8 mouse cellular contexts compared by ENCODE assay signal in genomic region chr19:47730691-47731070, GRCm38 (mm10). TPM values are rescaled to one million over a fixed set of nuclear protein-coding genes. Genes with fewer than 3 reads are reported as not detected.
DNase-seq lines count a peak whose midpoint lies in the region; ATAC-seq and TF ChIP-seq lines count a peak whose summit lies in the region.

No protein-coding gene starts in this region.

- H3K36me3 ChIP-seq in intestine, embryonic 16.5 days (ENCODE audit: control insufficient read depth, insufficient read depth, low read length): peaks cover 11% of the 10 kb centered on the region; the same call in 1 of the 2 replicates
- peaks cover 31% of the 10 kb centered on the region for H3K36me3 ChIP-seq in limb, embryonic 14.5 days (ENCODE audit: control insufficient read depth, insufficient read depth, low read length)
- H3K36me3 ChIP-seq in midbrain, embryonic 15.5 days (replicated peaks): peaks cover 25% of the 10 kb centered on the region
- peaks cover 19% of the 10 kb centered on the region for H3K36me3 ChIP-seq in spleen, adult 2 months (ENCODE audit: control insufficient read depth, insufficient read depth, low read length)

- H3K27ac ChIP-seq in intestine, embryonic 16.5 days (ENCODE audit: low read length): peak overlapping the region; percentile 98
- peak overlapping the region; percentile 98 for H3K27ac ChIP-seq in limb, embryonic 14.5 days (replicated peaks; ENCODE audit: low read depth, low read length)
- peak overlapping the region; percentile 95 for H3K27ac ChIP-seq in midbrain, embryonic 15.5 days
- H3K27ac ChIP-seq in spleen, adult 2 months (ENCODE audit: insufficient read depth, low read length): peak overlapping the region; percentile 94

- no peak for TF ChIP-seq POLR2A in limb, embryonic 14.5 days (IDR thresholded peaks at IDR 0.05; ENCODE audit: borderline replicate concordance, extremely low read depth, insufficient read depth, insufficient read length)
- TF ChIP-seq POLR2A in spleen, adult 2 months (IDR thresholded peaks at IDR 0.05; ENCODE audit: low read depth, low read length): no peak

- 0% methylated on average over 12 of the region's 12 CpGs for WGBS in intestine, embryonic 16.5 days
- WGBS in limb, embryonic 14.5 days: under 1% methylated on average over 12 of the region's 12 CpGs
- under 1% methylated on average over 12 of the region's 12 CpGs for WGBS in midbrain, embryonic 15.5 days
- 0% methylated on average over 12 of the region's 12 CpGs for WGBS in spleen, adult 2 months

- ATAC-seq in intestine, embryonic 16.5 days: peak; percentile 81
- peak; percentile 68 for ATAC-seq in limb, embryonic 14.5 days (ENCODE audit: low FRiP score, low read depth)
- peak; percentile 59 for ATAC-seq in midbrain, embryonic 15.5 days (replicated peaks)

- DNase-seq in urinary bladder, postnatal 14 days (ENCODE audit: low spot score): peak; percentile 75
- DNase-seq in urinary bladder, postnatal 10 days (ENCODE audit: low spot score): no peak
- DNase-seq in embryo, embryonic 11.5 days (ENCODE audit: low read depth, low spot score): peak; percentile 54
- DNase-seq in gastrocnemius, postnatal 4 days (ENCODE audit: low spot score in 2 of 2): peak; percentile 77 to 83
- peak; percentile 94 for DNase-seq in limb, embryonic 14.5 days (ENCODE audit: low spot score)
- peak; percentile 51 to 76 for DNase-seq in spleen, adult 2 months (ENCODE audit: low read depth in 1 of 2, low spot score in 2 of 2)

- peaks cover 6% of the 10 kb centered on the region; the same call in 1 of the 2 replicates for H3K4me1 ChIP-seq in intestine, embryonic 16.5 days (ENCODE audit: control insufficient read depth, insufficient read depth, low read length)
- peaks cover 23% of the 10 kb centered on the region for H3K4me1 ChIP-seq in limb, embryonic 14.5 days (ENCODE audit: control insufficient read depth, insufficient read depth, low read length)
- peaks cover 16% of the 10 kb centered on the region for H3K4me1 ChIP-seq in midbrain, embryonic 15.5 days
- peaks cover 3% of the 10 kb centered on the region; the same call in 1 of the 2 replicates for H3K4me1 ChIP-seq in spleen, adult 2 months (ENCODE audit: control insufficient read depth, insufficient read depth, insufficient read length)

- peak overlapping the region; percentile 89 for H3K4me3 ChIP-seq in intestine, embryonic 16.5 days (ENCODE audit: low read length)
- peak overlapping the region; percentile 76 for H3K4me3 ChIP-seq in limb, embryonic 14.5 days (replicated peaks; ENCODE audit: low read length)
- peak overlapping the region; percentile 79 for H3K4me3 ChIP-seq in midbrain, embryonic 15.5 days
- peak overlapping the region; percentile 70 for H3K4me3 ChIP-seq in spleen, adult 2 months (ENCODE audit: extremely low read depth, insufficient read depth, insufficient read length)

- H3K9me3 ChIP-seq in intestine, embryonic 16.5 days (ENCODE audit: control insufficient read depth, low read length): no peaks in the 10 kb centered on the region
- H3K9me3 ChIP-seq in limb, embryonic 14.5 days (ENCODE audit: control insufficient read depth, low read length): no peaks in the 10 kb centered on the region
- H3K9me3 ChIP-seq in midbrain, embryonic 15.5 days: no peaks in the 10 kb centered on the region

- H3K27me3 ChIP-seq in intestine, embryonic 16.5 days (replicated peaks; ENCODE audit: control insufficient read depth, insufficient read depth, low read length): no peaks in the 10 kb centered on the region
- H3K27me3 ChIP-seq in limb, embryonic 14.5 days (ENCODE audit: control insufficient read depth, insufficient read depth, low read length): no peaks in the 10 kb centered on the region
- H3K27me3 ChIP-seq in midbrain, embryonic 15.5 days (replicated peaks): no peaks in the 10 kb centered on the region
- no peaks in the 10 kb centered on the region for H3K27me3 ChIP-seq in spleen, adult 2 months (ENCODE audit: control insufficient read depth, insufficient read depth, low read length)

- TF ChIP-seq CTCF in spleen, adult 2 months (IDR thresholded peaks at IDR 0.05; ENCODE audit: extremely low read depth, insufficient read depth, insufficient read length, insufficient replicate concordance): no peak

- H3K9ac ChIP-seq in intestine, embryonic 16.5 days (ENCODE audit: low read depth, low read length): peak overlapping the region; percentile 83
- H3K9ac ChIP-seq in limb, embryonic 14.5 days (ENCODE audit: low read depth, low read length, severe bottlenecking): peak overlapping the region; percentile 82
- H3K9ac ChIP-seq in midbrain, embryonic 15.5 days: peak overlapping the region; percentile 77

- H3K4me2 ChIP-seq in intestine, embryonic 16.5 days (ENCODE audit: low read depth, low read length): peak overlapping the region; percentile 77
- peak overlapping the region; percentile 50 for H3K4me2 ChIP-seq in limb, embryonic 14.5 days (replicated peaks; ENCODE audit: low read depth, low read length, severe bottlenecking)
- peak overlapping the region; percentile 91 for H3K4me2 ChIP-seq in midbrain, embryonic 15.5 days

RNA-seq across cellular contexts. Expression of gene Sfr1, which starts 0.8 kb away (rescaled TPM):
- total RNA-seq in gastrocnemius, postnatal 4 days (2021): 100 to 1,000 TPM; 116 to 127 TPM
- polyA plus RNA-seq in intestine, embryonic 16.5 days (2015; fragmentation: Nextera tagmentation; extraction: Ambion mirVana): 187 and 188 TPM in 2 replicates
- polyA plus RNA-seq in limb, embryonic 14.5 days (2012; rRNA removed): 163 and 176 TPM in 2 replicates
- polyA plus RNA-seq in limb, embryonic 14.5 days (2014; fragmentation: Nextera tagmentation; extraction: Ambion mirVana): 306 and 319 TPM in 2 replicates
- polyA plus RNA-seq in midbrain, embryonic 15.5 days (2015; fragmentation: Nextera tagmentation; extraction: Ambion mirVana): 141 and 142 TPM in 2 replicates
- polyA plus RNA-seq in spleen, adult 2 months (2012; rRNA removed): 16.4 and 24.5 TPM in 2 replicates

RNA-seq across cellular contexts. Expression of gene Col17a1, which starts 38.8 kb away (rescaled TPM):
- total RNA-seq in gastrocnemius, postnatal 4 days (2021): 1 to 10 TPM; 1.4 to 2.3 TPM
- polyA plus RNA-seq in intestine, embryonic 16.5 days (2015; fragmentation: Nextera tagmentation; extraction: Ambion mirVana): 0.42 and 0.58 TPM in 2 replicates
- polyA plus RNA-seq in limb, embryonic 14.5 days (2012; rRNA removed): 33.8 and 35.3 TPM in 2 replicates
- 29.7 and 31.1 TPM in 2 replicates for polyA plus RNA-seq in limb, embryonic 14.5 days (2014; fragmentation: Nextera tagmentation; extraction: Ambion mirVana)
- polyA plus RNA-seq in midbrain, embryonic 15.5 days (2015; fragmentation: Nextera tagmentation; extraction: Ambion mirVana): 0.24 and 0.40 TPM in 2 replicates
- 1.7 and 1.9 TPM in 2 replicates for polyA plus RNA-seq in spleen, adult 2 months (2012; rRNA removed)

Comparison
In these comparisons a context has a peak if more than half of its experiments do, and no peak if none do; other contexts are left out.
1. RNA of gene Col17a1, which starts 38.8 kb away (polyA plus RNA-seq): 29.7 to 35.3 TPM in limb, embryonic 14.5 days; 1.7 to 1.9 TPM in spleen, adult 2 months, 0.42 to 0.58 TPM in intestine, embryonic 16.5 days and 0.24 to 0.40 TPM in midbrain, embryonic 15.5 days; every median in the first group is over 10 times any median in the second.
2. Peak in every context shown above with its lines, with median percentiles within 50 percentile points of each other: ATAC-seq, H3K27ac ChIP-seq, H3K4me2 ChIP-seq, H3K4me3 ChIP-seq and H3K9ac ChIP-seq.